Mouse (Mus musculus): ENCODE measurements at regions not wholly inside any gene's neighbourhood (a gene's known extent, or its start where the extent isn't known, plus 50 kb on each side); places are given as distances from the start of the nearest gene placed in this dataset.

- peak; percentile 88 for DNase-seq
- no peak overlapping the region for H3K27ac ChIP-seq (ENCODE audit: insufficient read depth, low read depth, low read length)
These were observed 118.7 kb downstream of the Foxa2 start for GRCm38 (mm10) chr2:147927792-147928670.

GRCm38 (mm10) chr2:147926861-147927260, 119.9 kb downstream of the Foxa2 start:
- H3K4me3 ChIP-seq (ENCODE audit: insufficient read depth, low read depth, low read length) = no peak overlapping the region
- TF ChIP-seq POLR2A (IDR thresholded peaks at IDR 0.05; ENCODE audit: low read depth, low read length) (no peak), CTCF (conservative IDR thresholded peaks at IDR 0.05; ENCODE audit: insufficient read depth, insufficient read length, low read depth, low read length) (no peak)
- WGBS = 79% methylated on average over 3 of the region's 3 CpGs
- 0 out of 2 replicates have a peak, but pooled peaks cover 6% of the 10 kb centered on the region for H3K4me1 ChIP-seq (ENCODE audit: control insufficient read depth, insufficient read depth, low read length)
- H3K27ac ChIP-seq (ENCODE audit: insufficient read depth, low read depth, low read length) = no peak overlapping the region
- H3K27me3 ChIP-seq (replicated peaks; ENCODE audit: control insufficient read depth, insufficient read depth, low read length) = no peaks in the 10 kb centered on the region; the same call in 1 of the 2 replicates
- no peak for DNase-seq
- H3K36me3 ChIP-seq (ENCODE audit: control insufficient read depth, insufficient read depth, low read length) = no peaks in the 10 kb centered on the region

More at GRCm38 (mm10) chr2:147927792-147928670, 118.7 kb downstream of the Foxa2 start:
- Histone ChIP-seq H3K4me3 (ENCODE audit: insufficient read depth, low read depth, low read length) (no peak overlapping the region), H3K36me3 (ENCODE audit: control insufficient read depth, insufficient read depth, low read length) (no peaks in the 10 kb centered on the region), H3K4me1 (ENCODE audit: control insufficient read depth, insufficient read depth, low read length) (0 out of 2 replicates have a peak, but pooled peaks cover 6% of the 10 kb centered on the region), H3K27me3 (replicated peaks; ENCODE audit: control insufficient read depth, insufficient read depth, low read length) (no peaks in the 10 kb centered on the region; the same call in 1 of the 2 replicates)
- 11% methylated on average over 10 of the region's 10 CpGs for WGBS
- no peak for TF ChIP-seq POLR2A (IDR thresholded peaks at IDR 0.05; ENCODE audit: low read depth, low read length)
- no peak for TF ChIP-seq CTCF (conservative IDR thresholded peaks at IDR 0.05; ENCODE audit: insufficient read depth, insufficient read length, low read depth, low read length)

GRCm38 (mm10) chr2:147907341-147907740, 139.4 kb downstream of the Foxa2 start:
- Histone ChIP-seq H3K36me3 (ENCODE audit: control insufficient read depth, insufficient read depth, low read length) (no peaks in the 10 kb centered on the region), H3K4me3 (ENCODE audit: insufficient read depth, low read depth, low read length) (no peak overlapping the region), H3K27me3 (replicated peaks; ENCODE audit: control insufficient read depth, insufficient read depth, low read length) (no peaks in the 10 kb centered on the region; the same call in 1 of the 2 replicates), H3K4me1 (ENCODE audit: control insufficient read depth, insufficient read depth, low read length) (no peaks in the 10 kb centered on the region), H3K27ac (ENCODE audit: insufficient read depth, low read depth, low read length) (no peak overlapping the region)
- 89% methylated on average over 6 of the region's 6 CpGs for WGBS
- DNase-seq = no peak
- TF ChIP-seq POLR2A (IDR thresholded peaks at IDR 0.05; ENCODE audit: low read depth, low read length) (no peak), CTCF (conservative IDR thresholded peaks at IDR 0.05; ENCODE audit: insufficient read depth, insufficient read length, low read depth, low read length) (no peak)

- no peak overlapping the region for H3K27ac ChIP-seq (ENCODE audit: insufficient read depth, low read depth, low read length)
- no peaks in the 10 kb centered on the region for H3K36me3 ChIP-seq (ENCODE audit: control insufficient read depth, insufficient read depth, low read length)
- DNase-seq = peak; percentile 40
- H3K27me3 ChIP-seq (replicated peaks; ENCODE audit: control insufficient read depth, insufficient read depth, low read length) = no peaks in the 10 kb centered on the region
- TF ChIP-seq CTCF (conservative IDR thresholded peaks at IDR 0.05; ENCODE audit: insufficient read depth, insufficient read length, low read depth, low read length) (no peak), POLR2A (IDR thresholded peaks at IDR 0.05; ENCODE audit: low read depth, low read length) (no peak)
- no peak overlapping the region for H3K4me3 ChIP-seq (ENCODE audit: insufficient read depth, low read depth, low read length)
- no peaks in the 10 kb centered on the region for H3K4me1 ChIP-seq (ENCODE audit: control insufficient read depth, insufficient read depth, low read length)
- 20% methylated on average over 19 of the region's 19 CpGs for WGBS
These were observed 140.7 kb downstream of the Foxa2 start for GRCm38 (mm10) chr2:147905759-147906740.

GRCm38 (mm10) chr2:147905118-147905517, 141.7 kb downstream of the Foxa2 start:
- no peak for TF ChIP-seq CTCF (conservative IDR thresholded peaks at IDR 0.05; ENCODE audit: insufficient read depth, insufficient read length, low read depth, low read length)
- TF ChIP-seq POLR2A (IDR thresholded peaks at IDR 0.05; ENCODE audit: low read depth, low read length) = no peak
- WGBS = 31% methylated on average over 3 of the region's 3 CpGs
- H3K27me3 ChIP-seq (replicated peaks; ENCODE audit: control insufficient read depth, insufficient read depth, low read length) = no peaks in the 10 kb centered on the region
- H3K4me1 ChIP-seq (ENCODE audit: control insufficient read depth, insufficient read depth, low read length) = no peaks in the 10 kb centered on the region
- H3K36me3 ChIP-seq (ENCODE audit: control insufficient read depth, insufficient read depth, low read length) = no peaks in the 10 kb centered on the region
- DNase-seq = no peak
- H3K4me3 ChIP-seq (ENCODE audit: insufficient read depth, low read depth, low read length) = no peak overlapping the region
- H3K27ac ChIP-seq (ENCODE audit: insufficient read depth, low read depth, low read length) = no peak overlapping the region

GRCm38 (mm10) chr2:147899236-147899635, 147.5 kb downstream of the Foxa2 start:
- WGBS = 81% methylated on average over 1 of the region's 1 CpGs
- Histone ChIP-seq H3K27me3 (replicated peaks; ENCODE audit: control insufficient read depth, insufficient read depth, low read length) (no peaks in the 10 kb centered on the region), H3K27ac (ENCODE audit: insufficient read depth, low read depth, low read length) (no peak overlapping the region), H3K36me3 (ENCODE audit: control insufficient read depth, insufficient read depth, low read length) (no peaks in the 10 kb centered on the region), H3K4me1 (ENCODE audit: control insufficient read depth, insufficient read depth, low read length) (no peaks in the 10 kb centered on the region), H3K4me3 (ENCODE audit: insufficient read depth, low read depth, low read length) (no peak overlapping the region)
- no peak for DNase-seq
- TF ChIP-seq POLR2A (IDR thresholded peaks at IDR 0.05; ENCODE audit: low read depth, low read length) = no peak
